Mouse (Mus musculus): ENCODE results near the gene Eda. TPM values are rescaled to one million over a fixed set of nuclear protein-coding genes. Genes with fewer than 3 reads are reported as not detected.

The Eda gene
- 1.4 and 1.6 TPM in 2 replicates for polyA plus RNA-seq (2012; rRNA removed)

DNA sequence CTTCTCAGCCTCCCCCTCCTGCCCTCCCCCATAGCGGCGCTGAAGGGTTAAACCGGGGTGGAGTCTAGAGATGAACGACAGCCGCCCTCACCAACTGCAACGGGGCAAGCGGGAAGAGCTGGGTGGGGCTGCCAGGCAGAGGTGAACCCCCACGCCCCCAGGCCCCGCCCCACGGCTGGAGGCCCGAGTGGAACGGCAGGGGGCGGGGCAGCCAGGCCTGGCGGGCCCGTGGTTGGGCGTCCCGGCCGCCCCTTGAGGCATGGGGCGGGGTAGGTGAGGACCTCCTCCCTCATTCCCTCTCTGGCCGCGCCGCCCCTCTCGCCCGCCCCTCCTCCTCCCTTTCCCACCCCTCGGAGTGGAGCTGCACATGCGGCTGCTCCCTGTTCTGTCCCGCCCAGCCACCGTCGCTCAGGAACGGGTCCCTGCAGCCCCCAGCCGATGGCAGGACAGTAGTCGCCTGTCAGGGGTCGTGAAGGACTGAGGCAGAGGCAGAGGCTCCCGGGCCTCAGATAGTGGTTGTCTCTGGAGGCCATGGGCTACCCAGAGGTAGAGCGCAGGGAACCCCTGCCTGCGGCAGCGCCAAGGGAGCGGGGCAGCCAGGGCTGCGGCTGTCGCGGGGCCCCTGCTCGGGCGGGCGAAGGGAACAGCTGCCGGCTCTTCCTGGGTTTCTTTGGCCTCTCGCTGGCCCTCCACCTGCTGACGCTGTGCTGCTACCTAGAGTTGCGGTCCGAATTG lies at the start of gene Eda:
TSS of gene Eda (plus strand) at position 357 of the 735 bp plus-strand sequence.
- 34% methylated on average over 49 of the region's 49 CpGs for WGBS
- TF ChIP-seq POLR2A (IDR thresholded peaks at IDR 0.05; ENCODE audit: borderline replicate concordance, extremely low read depth, low read depth, low read length): no peak
- TF ChIP-seq CTCF (IDR thresholded peaks at IDR 0.05; ENCODE audit: insufficient read depth, low read length): no peak
- peak within 1 kb of the TSS; percentile 60 for H3K4me3 ChIP-seq (replicated peaks; ENCODE audit: extremely low read depth, low read depth, low read length)
- DNase-seq: peak; percentile 70
- no peaks in the 10 kb centered on the region for H3K4me1 ChIP-seq (ENCODE audit: control insufficient read depth, insufficient read depth, low read length)

DNA sequence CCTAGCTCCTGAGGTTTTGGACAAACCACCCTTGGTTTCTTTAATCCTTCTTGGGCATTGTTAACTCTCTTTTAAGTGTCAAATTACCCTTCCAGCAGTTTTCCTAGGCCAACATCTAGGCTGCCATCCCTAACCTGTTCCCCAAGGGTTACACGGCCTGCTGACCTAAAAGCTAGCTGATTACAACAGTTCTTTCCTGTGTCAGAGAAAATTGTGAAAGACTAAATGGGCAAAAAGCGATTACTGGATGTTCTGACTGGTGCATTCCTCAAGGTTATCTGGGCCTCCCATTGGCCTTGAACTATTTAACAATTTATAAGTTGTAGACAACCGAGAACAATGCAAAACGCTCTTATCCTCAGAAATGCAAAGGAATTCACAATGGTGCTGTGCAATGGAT lies 14.4 kb upstream of the Eda start:
- no peak overlapping the region for H3K4me3 ChIP-seq (replicated peaks; ENCODE audit: extremely low read depth, low read depth, low read length)
- 59% methylated on average over 4 of the region's 4 CpGs for WGBS
- TF ChIP-seq POLR2A (IDR thresholded peaks at IDR 0.05; ENCODE audit: borderline replicate concordance, extremely low read depth, low read depth, low read length) (no peak), CTCF (IDR thresholded peaks at IDR 0.05; ENCODE audit: insufficient read depth, low read length) (no peak)
- no peak for DNase-seq
- no peaks in the 10 kb centered on the region for H3K4me1 ChIP-seq (ENCODE audit: control insufficient read depth, insufficient read depth, low read length)

DNA sequence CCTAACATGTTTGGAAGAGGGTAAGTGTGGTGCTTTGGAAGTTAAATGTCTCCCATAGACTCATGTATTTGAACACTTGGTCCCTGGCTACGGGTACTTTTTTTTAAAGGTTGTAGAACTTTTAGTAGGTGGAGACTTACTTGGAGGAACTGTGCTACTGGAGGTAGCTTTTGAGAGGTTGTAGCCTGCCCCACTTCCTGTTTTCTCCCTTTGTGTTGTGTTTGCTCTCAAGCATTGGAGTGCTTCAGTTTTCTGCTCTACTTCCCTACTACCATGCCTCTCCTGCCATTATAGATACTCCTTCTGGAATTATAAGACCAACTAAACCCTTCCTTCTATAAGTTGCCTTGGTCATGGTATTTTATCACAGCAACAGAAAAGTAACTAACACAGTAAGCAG lies 5.3 kb upstream of the Eda start:
- TF ChIP-seq CTCF (IDR thresholded peaks at IDR 0.05; ENCODE audit: insufficient read depth, low read length) (no peak), POLR2A (IDR thresholded peaks at IDR 0.05; ENCODE audit: borderline replicate concordance, extremely low read depth, low read depth, low read length) (no peak)
- Histone ChIP-seq H3K4me3 (replicated peaks; ENCODE audit: extremely low read depth, low read depth, low read length) (no peak overlapping the region), H3K4me1 (ENCODE audit: control insufficient read depth, insufficient read depth, low read length) (no peaks in the 10 kb centered on the region)
- WGBS: 66% methylated on average over 1 of the region's 1 CpGs
- DNase-seq: no peak

DNA sequence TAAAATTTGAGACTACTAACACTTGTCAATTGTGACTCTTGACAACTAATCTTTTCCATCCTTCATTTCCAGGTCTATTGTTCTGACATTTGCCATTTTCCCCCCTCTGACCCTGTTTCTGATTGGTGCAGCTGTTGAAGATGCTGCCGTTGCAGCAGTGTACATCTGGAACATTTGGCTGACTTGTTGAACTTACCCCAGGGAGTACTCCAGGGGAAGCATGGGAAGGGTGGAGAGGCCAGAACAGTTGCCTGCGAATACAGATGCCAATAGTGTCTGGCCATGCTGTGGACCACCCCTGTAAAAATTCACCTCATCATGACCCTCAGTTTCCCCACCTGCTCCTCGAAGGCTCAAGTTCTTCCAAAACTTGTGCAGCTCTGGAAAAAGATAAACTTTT lies 1.0 kb upstream of the Eda start:
- DNase-seq: no peak
- WGBS: 53% methylated on average over 3 of the region's 3 CpGs
- Histone ChIP-seq H3K4me3 (replicated peaks; ENCODE audit: extremely low read depth, low read depth, low read length) (no peak overlapping the region), H3K4me1 (ENCODE audit: control insufficient read depth, insufficient read depth, low read length) (no peaks in the 10 kb centered on the region)
- TF ChIP-seq POLR2A (IDR thresholded peaks at IDR 0.05; ENCODE audit: borderline replicate concordance, extremely low read depth, low read depth, low read length): no peak
- TF ChIP-seq CTCF (IDR thresholded peaks at IDR 0.05; ENCODE audit: insufficient read depth, low read length): no peak

DNA sequence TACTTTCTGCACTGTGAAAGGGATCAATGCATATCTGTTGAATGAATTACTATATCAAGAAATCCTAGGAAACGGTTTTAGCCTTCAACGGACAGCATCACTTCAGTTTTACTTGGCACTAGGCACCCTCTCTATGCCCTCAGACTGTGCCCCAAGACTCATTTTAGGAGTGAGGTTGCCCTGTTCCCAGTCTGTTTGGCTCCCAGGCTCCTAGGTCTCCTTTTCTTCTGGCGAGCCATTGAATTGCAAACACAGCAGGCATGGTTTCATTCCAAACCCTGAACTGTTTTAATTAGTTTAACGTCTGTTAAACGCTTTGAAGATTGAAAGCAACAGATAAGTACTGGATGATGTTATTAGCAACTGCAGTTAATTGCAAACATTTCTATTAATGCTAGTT lies 603 bp upstream of the Eda start:
- Histone ChIP-seq H3K4me3 (replicated peaks; ENCODE audit: extremely low read depth, low read depth, low read length) (no peak overlapping the region), H3K4me1 (ENCODE audit: control insufficient read depth, insufficient read depth, low read length) (no peaks in the 10 kb centered on the region)
- no peak for TF ChIP-seq POLR2A (IDR thresholded peaks at IDR 0.05; ENCODE audit: borderline replicate concordance, extremely low read depth, low read depth, low read length)
- no peak for TF ChIP-seq CTCF (IDR thresholded peaks at IDR 0.05; ENCODE audit: insufficient read depth, low read length)
- WGBS: 32% methylated on average over 5 of the region's 5 CpGs
- no peak for DNase-seq

DNA sequence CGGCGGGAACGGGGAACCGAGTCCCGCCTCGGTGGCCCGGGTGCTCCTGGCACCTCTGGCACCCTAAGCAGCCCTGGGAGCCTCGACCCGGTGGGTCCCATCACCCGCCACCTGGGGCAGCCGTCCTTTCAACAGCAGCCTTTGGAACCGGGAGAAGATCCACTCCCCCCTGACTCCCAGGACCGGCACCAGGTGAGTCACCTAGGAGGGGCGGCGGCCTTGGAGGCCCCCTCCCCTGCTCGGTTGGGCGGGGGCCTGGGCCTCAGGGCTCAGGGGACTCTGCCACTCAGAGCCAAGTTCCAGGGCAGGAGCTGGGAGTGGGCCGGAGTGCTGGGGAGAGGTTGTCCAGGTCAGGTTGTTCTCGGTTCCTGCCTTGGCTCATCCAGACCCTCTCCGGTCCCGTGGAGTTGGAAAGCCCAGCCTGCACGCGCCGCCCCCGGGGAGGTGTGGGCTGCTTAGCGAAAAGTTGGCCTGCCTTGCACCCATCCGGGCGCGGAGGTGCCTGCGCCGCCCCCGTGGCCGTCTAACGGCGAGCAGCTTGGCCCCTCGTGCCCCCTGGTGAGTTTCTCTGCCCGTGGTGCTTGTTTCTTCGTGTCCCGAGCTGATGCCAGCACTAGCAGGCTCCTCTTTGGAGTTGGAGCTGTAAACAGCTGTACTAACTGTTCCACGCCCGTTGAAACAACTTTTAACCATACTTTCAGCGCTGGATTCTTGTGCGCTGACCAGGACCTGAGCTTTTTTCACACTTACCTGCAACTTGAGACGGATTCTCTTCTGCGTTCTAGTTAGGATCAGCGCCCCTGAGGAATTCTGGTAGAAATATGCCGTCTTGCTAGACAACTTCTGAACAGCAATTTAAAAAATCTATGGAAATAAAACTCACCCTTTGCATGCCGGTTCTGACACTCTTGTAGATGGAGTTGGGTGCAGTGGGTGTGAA lies 849 bp downstream of the Eda start:
- peak overlapping the region; percentile 60 for H3K4me3 ChIP-seq (replicated peaks; ENCODE audit: extremely low read depth, low read depth, low read length)
- peak; percentile 14 for DNase-seq
- WGBS: 24% methylated on average over 48 of the region's 48 CpGs
- H3K4me1 ChIP-seq (ENCODE audit: control insufficient read depth, insufficient read depth, low read length): no peaks in the 10 kb centered on the region
- TF ChIP-seq POLR2A (IDR thresholded peaks at IDR 0.05; ENCODE audit: borderline replicate concordance, extremely low read depth, low read depth, low read length): no peak
- no peak for TF ChIP-seq CTCF (IDR thresholded peaks at IDR 0.05; ENCODE audit: insufficient read depth, low read length)

DNA sequence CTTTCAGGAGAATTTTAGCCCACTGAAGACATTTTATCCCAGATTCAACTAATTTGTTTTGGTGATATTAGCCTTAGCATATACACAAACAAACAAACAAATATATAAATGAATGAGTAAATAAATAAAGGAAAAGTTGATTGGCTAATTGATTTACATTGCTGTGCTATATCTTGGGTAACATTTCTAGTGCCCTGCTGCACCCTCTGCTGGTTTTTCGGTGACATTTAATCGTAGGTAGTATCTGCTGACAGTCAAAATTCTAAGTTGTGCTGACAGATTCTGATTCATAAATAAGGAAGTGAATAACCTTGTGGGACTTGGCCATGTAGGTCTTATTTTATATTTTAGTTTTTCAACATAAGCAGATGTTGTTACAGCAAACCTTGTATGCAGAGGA lies 2.9 kb downstream of the Eda start:
- TF ChIP-seq CTCF (IDR thresholded peaks at IDR 0.05; ENCODE audit: insufficient read depth, low read length): no peak
- TF ChIP-seq POLR2A (IDR thresholded peaks at IDR 0.05; ENCODE audit: borderline replicate concordance, extremely low read depth, low read depth, low read length): no peak

DNA sequence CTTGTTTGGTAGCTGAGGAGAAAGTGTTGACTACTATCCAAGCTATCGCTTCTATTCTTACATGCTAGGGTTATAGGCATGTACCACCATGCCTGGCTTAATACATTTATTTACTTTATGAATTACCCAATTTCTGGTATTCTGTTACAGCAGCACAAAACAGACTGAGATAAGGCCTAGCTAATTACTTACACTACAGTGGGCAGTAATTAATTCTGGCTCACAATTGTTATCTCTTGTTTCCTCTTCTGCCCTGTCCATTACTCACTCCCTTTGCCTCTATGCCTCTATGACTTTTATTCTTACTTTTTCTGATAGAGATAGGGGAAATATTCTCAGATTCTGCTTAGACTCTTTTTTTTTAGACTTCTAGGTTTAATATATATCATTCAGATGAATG lies 18.0 kb downstream of the Eda start:
- WGBS: 91% methylated on average over 1 of the region's 1 CpGs
- H3K4me1 ChIP-seq (ENCODE audit: control insufficient read depth, insufficient read depth, low read length): no peaks in the 10 kb centered on the region
- TF ChIP-seq POLR2A (IDR thresholded peaks at IDR 0.05; ENCODE audit: borderline replicate concordance, extremely low read depth, low read depth, low read length) (no peak), CTCF (IDR thresholded peaks at IDR 0.05; ENCODE audit: insufficient read depth, low read length) (no peak)
- no peak overlapping the region for H3K4me3 ChIP-seq (replicated peaks; ENCODE audit: extremely low read depth, low read depth, low read length)
- no peak for DNase-seq

More for the DNA sequence above, 2.9 kb downstream of the Eda start:
- no peaks in the 10 kb centered on the region for H3K4me1 ChIP-seq (ENCODE audit: control insufficient read depth, insufficient read depth, low read length)
- no peak overlapping the region for H3K4me3 ChIP-seq (replicated peaks; ENCODE audit: extremely low read depth, low read depth, low read length)
- WGBS: 64% methylated on average over 2 of the region's 2 CpGs
- DNase-seq: no peak

DNA sequence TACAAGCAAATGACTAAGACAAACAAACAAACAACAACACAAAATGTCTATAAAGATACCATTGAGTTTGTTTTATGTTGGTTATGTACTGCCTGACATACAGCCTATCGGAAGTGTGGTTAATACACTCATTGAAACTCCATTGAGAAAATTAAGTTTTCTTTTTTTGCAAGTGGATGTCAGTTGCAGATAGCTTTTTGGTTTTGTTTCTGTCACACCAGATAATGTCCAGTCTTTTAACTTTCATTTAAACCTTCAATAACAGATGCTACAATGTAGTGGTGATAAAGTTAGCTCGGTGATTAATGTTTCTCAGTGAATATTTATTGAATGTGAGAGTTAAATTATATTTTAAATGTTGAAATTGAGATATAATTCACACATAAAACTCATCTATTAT lies 23.9 kb downstream of the Eda start:
- H3K4me3 ChIP-seq (replicated peaks; ENCODE audit: extremely low read depth, low read depth, low read length): no peak overlapping the region
- DNase-seq: no peak
- TF ChIP-seq CTCF (IDR thresholded peaks at IDR 0.05; ENCODE audit: insufficient read depth, low read length) (no peak), POLR2A (IDR thresholded peaks at IDR 0.05; ENCODE audit: borderline replicate concordance, extremely low read depth, low read depth, low read length) (no peak)
- WGBS: 88% methylated on average over 2 of the region's 2 CpGs
- no peaks in the 10 kb centered on the region for H3K4me1 ChIP-seq (ENCODE audit: control insufficient read depth, insufficient read depth, low read length)

Measured in lung, adult 2 months (tissue).